Comparison of ENCODE assay signal across 10 mouse cellular contexts in genomic region chr10:79900951-79901410, GRCm38 (mm10). TPM values are rescaled to one million over a fixed set of nuclear protein-coding genes. Genes with fewer than 3 reads are reported as not detected.
DNase-seq lines count a peak whose midpoint lies in the region; ATAC-seq and TF ChIP-seq lines count a peak whose summit lies in the region.
"Had no signal": no experiment of that assay in that cellular context is flagged by ENCODE, and none has a peak within 500 bp of the region (broad histone marks: within the 10 kb centered on the region; RNA-seq: fewer than 3 reads in every experiment).

No protein-coding gene starts in this region.

- H3K4me3 ChIP-seq in embryonic facial prominence, embryonic 10.5 days: no peak overlapping the region
- no peak overlapping the region for H3K4me3 ChIP-seq in hindbrain, postnatal 0 days (ENCODE audit: low read length)
- no peak overlapping the region for H3K4me3 ChIP-seq in midbrain, embryonic 13.5 days (replicated peaks)
- H3K4me3 ChIP-seq: erythroblast, embryonic 14.5 days had no signal

- H3K27ac ChIP-seq in embryonic facial prominence, embryonic 10.5 days (replicated peaks): no peak overlapping the region
- H3K27ac ChIP-seq in hindbrain, postnatal 0 days: no peak overlapping the region
- H3K27ac ChIP-seq in midbrain, embryonic 13.5 days: peak overlapping the region; percentile 66

- no peak overlapping the region for H3K4me2 ChIP-seq in hindbrain, postnatal 0 days (ENCODE audit: low read depth, low read length)
- no peak overlapping the region for H3K4me2 ChIP-seq in midbrain, embryonic 13.5 days (replicated peaks)

- ATAC-seq in hindbrain, postnatal 0 days: peak; percentile 77
- ATAC-seq in midbrain, embryonic 13.5 days: peak; percentile 76
- ATAC-seq in megakaryocyte, adult 5-6 weeks (ENCODE audit: poor library complexity, severe bottlenecking): no peak

- H3K9ac ChIP-seq in hindbrain, postnatal 0 days (replicated peaks; ENCODE audit: low read length): no peak overlapping the region
- no peak overlapping the region; the same call in 1 of the 2 replicates for H3K9ac ChIP-seq in midbrain, embryonic 13.5 days (replicated peaks)

- H3K27me3 ChIP-seq in embryonic facial prominence, embryonic 10.5 days (replicated peaks; ENCODE audit: low read depth, poor library complexity, severe bottlenecking): peaks cover 54% of the 10 kb centered on the region
- H3K27me3 ChIP-seq in hindbrain, postnatal 0 days (ENCODE audit: insufficient read depth, low read length): no peaks in the 10 kb centered on the region
- peaks cover 15% of the 10 kb centered on the region for H3K27me3 ChIP-seq in midbrain, embryonic 13.5 days

- no peaks in the 10 kb centered on the region for H3K9me3 ChIP-seq in embryonic facial prominence, embryonic 10.5 days
- no peaks in the 10 kb centered on the region for H3K9me3 ChIP-seq in hindbrain, postnatal 0 days (ENCODE audit: low read length)
- H3K9me3 ChIP-seq in midbrain, embryonic 13.5 days: no peaks in the 10 kb centered on the region

- peak; percentile 70 for TF ChIP-seq CTCF in hindbrain, postnatal 0 days (IDR thresholded peaks at IDR 0.05; ENCODE audit: low read depth)

- H3K4me1 ChIP-seq in embryonic facial prominence, embryonic 10.5 days: peaks cover 29% of the 10 kb centered on the region
- no peaks in the 10 kb centered on the region for H3K4me1 ChIP-seq in hindbrain, postnatal 0 days (ENCODE audit: insufficient read depth, low read length)
- H3K4me1 ChIP-seq in midbrain, embryonic 13.5 days (replicated peaks): peaks cover 16% of the 10 kb centered on the region

- peaks cover 99% of the 10 kb centered on the region for H3K36me3 ChIP-seq in embryonic facial prominence, embryonic 10.5 days (replicated peaks)
- peaks cover 25% of the 10 kb centered on the region; the same call in 1 of the 2 replicates for H3K36me3 ChIP-seq in hindbrain, postnatal 0 days (ENCODE audit: insufficient read depth, low read length)
- H3K36me3 ChIP-seq in midbrain, embryonic 13.5 days: peaks cover 71% of the 10 kb centered on the region

- DNase-seq in adrenal gland, postnatal 10 days: peak; percentile 25
- DNase-seq in adrenal gland, adult 2 months: no peak
- peak; percentile 40 for DNase-seq in embryonic facial prominence, embryonic 10.5 days (ENCODE audit: low spot score)
- peak; percentile 78 for DNase-seq in hindbrain, postnatal 0 days (ENCODE audit: low spot score)
- no peak for DNase-seq in spleen, adult 18-20 months
- DNase-seq in lung, postnatal 4 days: no peak

- 23% methylated on average over 2 of the region's 2 CpGs for WGBS in embryonic facial prominence, embryonic 10.5 days
- 10% methylated on average over 2 of the region's 2 CpGs for WGBS in hindbrain, postnatal 0 days
- 16% methylated on average over 2 of the region's 2 CpGs for WGBS in midbrain, embryonic 13.5 days

RNA-seq across cellular contexts. Expression of gene Med16, which starts 7.7 kb away (rescaled TPM):
- 10 to 100 TPM; 48.1 to 50.8 TPM for total RNA-seq in adrenal gland, postnatal 10 days (2021)
- 10 to 100 TPM; 38.4 to 43.0 TPM for total RNA-seq in adrenal gland, adult 2 months (2021)
- 126 and 132 TPM in 2 replicates for polyA plus RNA-seq in adrenal gland, adult 2 months (2012; rRNA removed)
- 63.6 and 68.1 TPM in 2 replicates for polyA plus RNA-seq in embryonic facial prominence, embryonic 10.5 days (2016; fragmentation: Nextera tagmentation; extraction: Ambion mirVana)
- total RNA-seq in hindbrain, postnatal 0 days (2014; rRNA removed): 71.4 and 82.2 TPM in 2 replicates
- 43.2 and 48.4 TPM in 2 replicates for polyA plus RNA-seq in hindbrain, postnatal 0 days (2015; fragmentation: Nextera tagmentation; extraction: Ambion mirVana)
- 62.9 and 69.1 TPM in 2 replicates for polyA plus RNA-seq in midbrain, embryonic 13.5 days (2015; fragmentation: Nextera tagmentation; extraction: Ambion mirVana)
- 12.0 and 13.6 TPM in 2 replicates for total RNA-seq in megakaryocyte, adult 5-6 weeks (2015)
- total RNA-seq in megakaryocyte, adult 5-6 weeks (2017): 17.5 and 18.0 TPM in 2 replicates

RNA-seq across cellular contexts. Expression of gene Gm26602, which starts 9.7 kb away (rescaled TPM):
- total RNA-seq in adrenal gland, postnatal 10 days (2021): not detected
- not detected for total RNA-seq in adrenal gland, adult 2 months (2021)
- polyA plus RNA-seq in adrenal gland, adult 2 months (2012; rRNA removed): not detected in 2 replicates
- 3.4 TPM in 1 of 2 replicates, not detected in the other for polyA plus RNA-seq in embryonic facial prominence, embryonic 10.5 days (2016; fragmentation: Nextera tagmentation; extraction: Ambion mirVana)
- total RNA-seq in hindbrain, postnatal 0 days (2014; rRNA removed): not detected in 2 replicates
- polyA plus RNA-seq in hindbrain, postnatal 0 days (2015; fragmentation: Nextera tagmentation; extraction: Ambion mirVana): 4.9 and 17.2 TPM in 2 replicates
- polyA plus RNA-seq in midbrain, embryonic 13.5 days (2015; fragmentation: Nextera tagmentation; extraction: Ambion mirVana): 17.5 and 34.1 TPM in 2 replicates
- total RNA-seq in megakaryocyte, adult 5-6 weeks (2015): not detected in 2 replicates
- total RNA-seq in megakaryocyte, adult 5-6 weeks (2017): not detected in 2 replicates
- total RNA-seq: neutrophil, adult 5-6 weeks had no signal

RNA-seq across cellular contexts. Expression of gene Cfd, which starts 10.3 kb away (rescaled TPM):
- 100 to 1,000 TPM; 316 to 348 TPM for total RNA-seq in adrenal gland, postnatal 10 days (2021)
- total RNA-seq in adrenal gland, adult 2 months (2021): 1,000 to 10,000 TPM; 2,358 to 4,405 TPM
- 4,988 and 13,425 TPM in 2 replicates for polyA plus RNA-seq in adrenal gland, adult 2 months (2012; rRNA removed)
- not detected in 2 replicates for polyA plus RNA-seq in embryonic facial prominence, embryonic 10.5 days (2016; fragmentation: Nextera tagmentation; extraction: Ambion mirVana)
- total RNA-seq in hindbrain, postnatal 0 days (2014; rRNA removed): not detected in 2 replicates
- polyA plus RNA-seq in hindbrain, postnatal 0 days (2015; fragmentation: Nextera tagmentation; extraction: Ambion mirVana): not detected in 2 replicates
- not detected in 2 replicates for polyA plus RNA-seq in midbrain, embryonic 13.5 days (2015; fragmentation: Nextera tagmentation; extraction: Ambion mirVana)
- total RNA-seq in megakaryocyte, adult 5-6 weeks (2015): not detected in 2 replicates
- not detected in 2 replicates for total RNA-seq in megakaryocyte, adult 5-6 weeks (2017)
- total RNA-seq: neutrophil, adult 5-6 weeks had no signal
- polyA plus RNA-seq: erythroblast, embryonic 14.5 days had no signal

RNA-seq across cellular contexts. Expression of gene Elane, which starts 14.9 kb away (rescaled TPM):
- 1 to 10 TPM; 2.1 to 2.3 TPM for total RNA-seq in adrenal gland, postnatal 10 days (2021)
- total RNA-seq in adrenal gland, adult 2 months (2021): under 1 TPM; 0.49 to 0.79 TPM
- polyA plus RNA-seq in adrenal gland, adult 2 months (2012; rRNA removed): 0.34 and 1.1 TPM in 2 replicates
- 0.20 TPM in 1 of 2 replicates, not detected in the other for polyA plus RNA-seq in embryonic facial prominence, embryonic 10.5 days (2016; fragmentation: Nextera tagmentation; extraction: Ambion mirVana)
- not detected in 2 replicates for total RNA-seq in hindbrain, postnatal 0 days (2014; rRNA removed)
- 0.24 TPM in 1 of 2 replicates, not detected in the other for polyA plus RNA-seq in hindbrain, postnatal 0 days (2015; fragmentation: Nextera tagmentation; extraction: Ambion mirVana)
- not detected in 2 replicates for polyA plus RNA-seq in midbrain, embryonic 13.5 days (2015; fragmentation: Nextera tagmentation; extraction: Ambion mirVana)
- 348 and 366 TPM in 2 replicates for total RNA-seq in megakaryocyte, adult 5-6 weeks (2015)
- total RNA-seq in megakaryocyte, adult 5-6 weeks (2017): 161 and 164 TPM in 2 replicates
- total RNA-seq: neutrophil, adult 5-6 weeks had no signal

RNA-seq across cellular contexts. Expression of gene Kiss1r, which starts 15.8 kb away (rescaled TPM):
- 1 to 10 TPM in 1 of 2 experiments, under 1 TPM in 1; 0.69 to 1.8 TPM for total RNA-seq in adrenal gland, postnatal 10 days (2021)
- 1 to 10 TPM; 1.4 TPM for total RNA-seq in adrenal gland, adult 2 months (2021)
- 11.8 and 15.1 TPM in 2 replicates for polyA plus RNA-seq in adrenal gland, adult 2 months (2012; rRNA removed)
- 0.33 and 0.37 TPM in 2 replicates for polyA plus RNA-seq in embryonic facial prominence, embryonic 10.5 days (2016; fragmentation: Nextera tagmentation; extraction: Ambion mirVana)
- 7.7 and 9.4 TPM in 2 replicates for total RNA-seq in hindbrain, postnatal 0 days (2014; rRNA removed)
- 3.4 and 3.9 TPM in 2 replicates for polyA plus RNA-seq in hindbrain, postnatal 0 days (2015; fragmentation: Nextera tagmentation; extraction: Ambion mirVana)
- 2.2 and 2.3 TPM in 2 replicates for polyA plus RNA-seq in midbrain, embryonic 13.5 days (2015; fragmentation: Nextera tagmentation; extraction: Ambion mirVana)
- total RNA-seq in megakaryocyte, adult 5-6 weeks (2015): 0.18 and 0.29 TPM in 2 replicates
- total RNA-seq in megakaryocyte, adult 5-6 weeks (2017): 0.26 and 0.77 TPM in 2 replicates

Comparison
In these comparisons a context has a peak if more than half of its experiments do, and no peak if none do; other contexts are left out.
1. DNase-seq: peak in adrenal gland, postnatal 10 days (single experiment), embryonic facial prominence, embryonic 10.5 days (single experiment) and hindbrain, postnatal 0 days (single experiment); none in adrenal gland, adult 2 months (single experiment), spleen, adult 18-20 months (0 of 2) and lung, postnatal 4 days (0 of 2).
2. RNA of gene Cfd, which starts 10.3 kb away (total RNA-seq): 2,358 to 4,405 TPM in adrenal gland, adult 2 months and 316 to 348 TPM in adrenal gland, postnatal 10 days; not detected in megakaryocyte, adult 5-6 weeks and not detected in hindbrain, postnatal 0 days; every median in the first group is over 100 times any median in the second.